Mouse (Mus musculus) embryonic fibroblast, embryonic 13.5 days (primary cell): Measurements from ENCODE around the gene Cep295. TPM values are rescaled to one million over a fixed set of nuclear protein-coding genes. Genes with fewer than 3 reads are reported as not detected.

Experiments
- H3K27ac ChIP-seq: 2 replicates; pipeline ENCODE4 v1.5.1; 2012; ENCODE audit warnings: low read length, control low read depth, inconsistent platforms; ENCODE audit not compliant: insufficient read depth
- H3K4me1 ChIP-seq: 2 replicates; pipeline ENCODE4 v1.6.1; 2011; ENCODE audit warnings: low read length; ENCODE audit not compliant: control insufficient read depth, insufficient read depth
- H3K4me3 ChIP-seq: 2 replicates; pipeline ENCODE4 v1.5.1; 2011; ENCODE audit warnings: mild to moderate bottlenecking, control low read depth, low read length; ENCODE audit not compliant: insufficient read depth
- CTCF ChIP-seq: IDR thresholded peaks from 2 replicates; pipeline ENCODE4 v1.5.1; 2011; ENCODE audit warnings: mild to moderate bottlenecking, control low read depth, low read length, moderate library complexity, borderline replicate concordance; ENCODE audit not compliant: insufficient read depth
- POLR2A ChIP-seq: IDR thresholded peaks from 2 replicates; pipeline ENCODE4 v1.6.1; 2011; ENCODE audit warnings: low read depth, mild to moderate bottlenecking, control low read depth, low read length, moderate library complexity
- polyA plus RNA-seq: library from polyadenylated mRNA; stranded (reverse); fragments of >200 nt; gene quantifications from 2 replicates; pipeline ENCODE4 v1.2.4, GENCODE M21; 2011; ENCODE audit warnings: low read depth; ENCODE audit not compliant: missing spikeins, insufficient read length

Cep295 gene
- polyA plus RNA-seq, result 25.6 and 27.7 TPM in 2 replicates

DNA sequence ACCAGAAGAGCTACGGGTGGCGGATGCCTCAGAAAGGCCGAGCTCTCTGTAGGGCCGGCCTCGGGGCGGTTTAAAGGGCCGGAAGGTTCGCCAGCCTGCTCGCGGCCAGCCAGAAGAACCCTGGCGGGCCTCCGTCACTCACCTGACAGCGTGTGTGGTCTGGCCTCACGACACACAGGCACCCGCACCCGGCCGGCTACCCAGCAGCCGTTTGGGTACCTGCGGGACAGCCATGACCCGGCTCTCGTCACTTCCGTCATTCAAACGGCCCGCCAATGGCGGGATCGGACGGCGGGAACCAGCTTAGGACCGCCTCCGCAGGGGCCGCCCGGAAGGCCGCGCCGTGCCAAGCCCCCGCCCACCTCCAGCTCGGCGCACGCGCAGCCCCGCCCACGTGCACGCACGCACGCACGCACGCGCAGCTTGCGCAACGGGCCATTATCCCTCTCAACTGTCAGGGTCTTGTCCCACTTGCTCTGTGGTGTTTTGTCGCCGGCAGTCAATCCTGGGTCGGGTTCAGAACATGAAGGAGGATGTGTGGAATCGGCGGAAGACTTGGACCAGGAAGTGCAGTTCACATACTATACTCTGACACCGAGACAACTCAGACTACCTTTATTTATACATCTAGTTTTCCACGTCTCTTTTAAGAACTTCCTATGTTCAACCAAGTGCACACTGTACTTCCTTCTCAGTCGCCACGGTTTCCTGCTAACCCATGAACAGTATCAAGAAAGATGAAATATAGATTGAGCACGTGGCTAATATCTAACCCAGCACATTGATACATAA is at the start of gene Cep295:
Gene Cep295, minus strand, starts transcription at position 305 of the 792 bp plus-strand sequence.
- Histone ChIP-seq H3K4me3 (peak within 1 kb of the TSS; percentile 96), H3K4me1 (no peaks in the 10 kb centered on the region), H3K27ac (peak within 1 kb of the TSS; percentile 2; the same call in 1 of the 2 replicates)
- TF ChIP-seq POLR2A (peak; percentile 97), CTCF (no peak)

DNA sequence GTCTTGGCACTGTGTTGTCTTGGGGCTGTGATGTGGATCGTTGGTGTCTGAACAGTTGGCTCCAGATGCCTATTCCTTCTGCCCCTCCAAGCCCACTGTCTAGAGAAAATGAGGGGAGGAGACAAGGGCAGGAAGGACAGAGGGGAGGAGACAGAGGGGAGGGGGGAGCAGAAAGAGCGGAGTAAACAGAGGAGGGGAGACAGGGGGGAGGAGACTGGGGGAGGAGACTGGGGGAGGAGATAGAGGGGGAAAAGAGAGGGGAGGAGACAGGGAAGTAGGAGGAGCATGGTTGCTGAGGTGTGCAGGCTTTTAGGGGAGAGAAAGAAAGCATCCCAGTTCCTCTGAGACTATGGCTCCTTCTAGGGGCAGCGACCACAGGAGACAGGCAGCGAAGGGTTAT is 40.0 kb upstream of the Cep295 start:
- Histone ChIP-seq H3K27ac (no peak overlapping the region), H3K4me3 (no peak overlapping the region), H3K4me1 (no peaks in the 10 kb centered on the region)
- TF ChIP-seq POLR2A, result no peak
- no peak for TF ChIP-seq CTCF

DNA sequence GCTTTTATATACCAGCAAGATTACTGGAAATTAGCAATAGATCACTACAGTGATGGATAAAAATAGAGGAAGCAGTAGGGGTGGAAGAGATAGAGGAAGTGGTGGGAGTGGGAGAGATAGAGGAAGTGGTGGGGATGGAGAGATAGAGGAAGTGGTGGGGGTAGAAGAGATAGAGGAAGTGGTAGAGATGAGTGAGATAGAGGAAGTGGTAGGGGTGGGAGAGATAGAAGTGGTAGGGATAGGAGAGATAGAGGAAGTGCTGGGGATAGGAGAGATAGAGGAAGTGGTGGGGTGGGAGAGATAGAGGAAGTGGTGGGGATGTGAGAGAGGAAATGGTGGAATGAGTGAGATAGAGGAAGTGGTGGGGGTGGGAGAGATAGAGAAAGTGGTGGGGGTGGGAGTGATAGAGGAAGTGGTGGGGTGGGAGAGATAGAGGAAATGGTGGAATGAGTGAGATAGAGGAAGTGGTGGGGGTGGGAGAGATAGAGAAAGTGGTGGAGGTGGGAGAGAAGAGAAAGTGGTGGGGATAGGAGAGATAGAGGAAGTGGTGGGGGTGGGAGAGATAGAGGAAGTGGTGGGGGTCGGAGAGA is 37.9 kb upstream of the Cep295 start:
- H3K4me1 ChIP-seq, result no peaks in the 10 kb centered on the region
- no peak overlapping the region for H3K4me3 ChIP-seq
- H3K27ac ChIP-seq, result no peak overlapping the region
- TF ChIP-seq CTCF, result no peak
- no peak for TF ChIP-seq POLR2A

DNA sequence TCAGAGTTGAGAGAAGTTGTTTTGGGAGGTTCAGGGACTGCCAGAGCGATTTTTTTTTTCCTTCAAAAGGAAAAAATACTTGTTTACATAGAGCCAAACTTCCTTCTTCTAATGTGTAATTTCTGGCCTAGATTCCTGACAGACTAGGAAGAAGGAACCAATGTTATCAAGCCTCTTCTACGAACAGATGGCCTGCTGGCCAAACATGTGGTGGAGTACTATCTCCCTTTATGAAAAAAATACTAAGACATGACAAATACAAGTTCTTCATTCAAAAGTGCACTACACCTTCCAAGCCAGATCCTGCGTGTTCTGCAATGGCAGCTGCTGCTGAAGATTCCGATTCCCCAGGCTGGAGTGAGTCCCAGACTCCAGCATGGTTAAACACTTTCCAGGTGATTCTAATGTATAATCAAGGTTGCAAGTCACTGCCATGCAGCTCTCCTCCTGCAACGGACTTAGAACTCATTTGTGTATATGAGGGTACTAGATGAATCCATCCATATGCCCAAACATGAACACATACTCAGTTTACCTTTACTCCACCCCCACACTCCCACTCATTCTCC is 29.6 kb upstream of the Cep295 start:
- no peak overlapping the region for H3K4me3 ChIP-seq
- H3K4me1 ChIP-seq, result no peaks in the 10 kb centered on the region
- TF ChIP-seq CTCF (no peak), POLR2A (no peak)
- no peak overlapping the region for H3K27ac ChIP-seq

- Histone ChIP-seq H3K4me1 (no peaks in the 10 kb centered on the region), H3K4me3 (no peak overlapping the region), H3K27ac (no peak overlapping the region)
- TF ChIP-seq CTCF, result no peak
These were observed 26.7 kb upstream of the Cep295 start for GRCm38 (mm10) chr9:15384266-15384665.

- TF ChIP-seq CTCF (no peak), POLR2A (no peak)
- no peak overlapping the region for H3K4me3 ChIP-seq
- H3K27ac ChIP-seq, result no peak overlapping the region
These were observed 8.7 kb upstream of the Cep295 start for GRCm38 (mm10) chr9:15366260-15366659.

DNA sequence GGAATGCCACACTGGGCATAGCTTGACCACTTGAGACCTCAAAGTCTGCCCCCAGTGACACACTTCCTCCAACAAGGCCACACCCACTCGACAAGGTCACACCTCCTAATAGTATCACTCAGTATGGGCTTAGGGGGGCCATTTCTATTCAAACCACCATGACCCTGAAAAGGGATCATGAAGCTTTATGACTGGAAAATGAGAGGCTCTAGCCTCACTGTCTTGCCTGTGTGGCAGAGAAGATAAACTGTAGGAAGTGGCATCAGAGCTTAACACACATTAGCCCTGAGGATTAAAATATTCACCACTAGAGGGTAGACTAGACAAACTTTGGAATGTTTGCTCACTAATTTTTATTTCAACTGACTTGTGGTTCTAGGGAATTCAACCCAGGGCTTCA is 8.3 kb upstream of the Cep295 start:
- Histone ChIP-seq H3K27ac (no peak overlapping the region), H3K4me1 (no peaks in the 10 kb centered on the region), H3K4me3 (no peak overlapping the region)
- TF ChIP-seq CTCF (no peak), POLR2A (no peak)

More at GRCm38 (mm10) chr9:15366260-15366659, 8.7 kb upstream of the Cep295 start:
- no peaks in the 10 kb centered on the region for H3K4me1 ChIP-seq

DNA sequence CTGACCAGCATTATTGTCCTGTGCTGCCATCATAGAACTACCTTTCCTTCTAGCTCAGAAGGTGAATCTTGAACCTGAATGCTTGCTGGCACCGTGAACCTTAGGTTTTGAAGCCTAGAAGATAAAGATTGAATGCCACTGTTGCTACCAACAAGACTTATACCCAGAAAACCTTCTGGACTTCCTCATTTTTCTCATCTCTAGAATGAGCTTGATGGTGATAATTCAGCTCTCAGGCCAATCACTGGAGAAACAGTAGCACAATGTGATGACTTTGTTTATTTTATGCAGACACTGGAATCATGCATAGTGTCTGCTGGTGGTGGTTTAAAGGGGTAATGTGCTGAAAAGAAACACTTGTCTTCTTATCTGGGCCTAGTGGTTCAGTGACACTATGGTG is 7.3 kb upstream of the Cep295 start:
- H3K27ac ChIP-seq, result no peak overlapping the region
- no peak for TF ChIP-seq CTCF
- TF ChIP-seq POLR2A, result no peak
- no peak overlapping the region for H3K4me3 ChIP-seq
- H3K4me1 ChIP-seq, result no peaks in the 10 kb centered on the region

GRCm38 (mm10) chr9:15356916-15357483 is 588 bp downstream of the Cep295 start:
- TF ChIP-seq POLR2A, result no peak
- no peak for TF ChIP-seq CTCF
- Histone ChIP-seq H3K4me3 (peak overlapping the region; percentile 96), H3K27ac (no peak overlapping the region), H3K4me1 (no peaks in the 10 kb centered on the region)
